Mouse (Mus musculus): ENCODE data around the gene Ctsa.

- TF ChIP-seq CTCF (IDR thresholded peaks at IDR 0.05; ENCODE audit: low read depth) (no peak), EP300 (IDR thresholded peaks at IDR 0.05; ENCODE audit: low read depth) (no peak)
Observed at GRCm38 (mm10) chr2:164784869-164785420, 47.7 kb upstream of the Ctsa start.
